Mouse (Mus musculus): ENCODE measurements around the gene Paf1.

Gene Paf1

GRCm38 (mm10) chr7:28437964-28438363 lies 45.2 kb downstream of the Paf1 start:
- DNase-seq, result no peak

GRCm38 (mm10) chr7:28438771-28439170 lies 46.0 kb downstream of the Paf1 start:
- no peak for DNase-seq

GRCm38 (mm10) chr7:28440739-28441138 lies 48.0 kb downstream of the Paf1 start:
- peak; percentile 76 for DNase-seq

DNA sequence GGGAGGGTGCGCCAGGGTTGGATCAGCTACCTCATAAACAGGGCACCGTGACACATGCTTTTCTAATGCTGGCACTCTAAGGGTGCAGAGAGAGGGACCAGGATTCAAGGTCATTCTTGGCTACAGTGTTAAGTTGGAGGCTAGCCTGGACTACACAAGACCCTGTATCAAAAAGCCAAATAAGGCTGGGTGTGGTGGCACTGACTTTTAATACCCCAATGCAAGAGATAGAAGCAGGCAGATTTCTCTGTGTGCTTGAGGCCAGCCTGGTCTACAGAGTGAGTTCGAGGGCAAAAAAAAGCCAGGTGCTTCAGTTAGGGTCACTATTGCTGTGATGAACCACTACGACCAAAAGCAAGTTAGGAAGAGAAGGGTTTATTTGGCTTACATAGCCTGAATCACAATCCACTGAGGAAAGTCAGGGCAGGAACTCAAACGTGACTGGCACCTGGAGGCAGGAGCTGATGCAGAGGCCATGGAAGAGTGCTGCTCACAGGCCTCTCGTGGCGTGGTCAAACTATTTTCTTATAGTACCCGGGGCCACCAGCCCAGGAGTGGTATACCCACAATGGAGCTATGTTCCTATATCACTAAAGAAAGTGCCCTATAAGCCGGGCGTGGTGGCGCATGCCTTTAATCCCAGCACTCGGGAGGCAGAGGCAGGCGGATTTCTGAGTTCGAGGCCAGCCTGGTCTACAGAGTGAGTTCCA lies 49.2 kb downstream of the Paf1 start:
- DNase-seq, result peak; percentile 37

DNA sequence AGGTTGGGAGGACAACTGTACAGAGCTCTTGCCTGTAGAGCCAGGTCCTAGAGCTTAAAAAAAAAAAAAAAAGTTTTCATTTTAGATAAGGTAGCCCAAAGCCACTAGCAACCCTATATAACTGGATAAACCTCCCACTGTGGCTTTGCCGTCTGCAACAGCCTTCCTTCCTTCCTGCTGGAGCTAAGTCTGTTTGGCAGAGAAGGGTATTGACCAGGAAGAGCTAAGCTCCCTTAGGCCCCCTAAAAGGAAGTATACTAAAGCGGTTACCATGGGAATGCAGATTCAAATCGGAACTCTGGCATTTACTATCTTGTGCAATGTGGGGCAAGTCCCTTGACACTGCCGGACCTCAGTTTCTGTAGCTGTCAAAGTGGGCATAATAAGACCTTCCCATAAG lies 49.9 kb downstream of the Paf1 start:
- DNase-seq, result no peak

- no peak for DNase-seq
These were observed 51.7 kb downstream of the Paf1 start for GRCm38 (mm10) chr7:28444344-28444974.

- peak; percentile 94 for DNase-seq
These were observed 53.7 kb downstream of the Paf1 start for GRCm38 (mm10) chr7:28446446-28446845.

DNA sequence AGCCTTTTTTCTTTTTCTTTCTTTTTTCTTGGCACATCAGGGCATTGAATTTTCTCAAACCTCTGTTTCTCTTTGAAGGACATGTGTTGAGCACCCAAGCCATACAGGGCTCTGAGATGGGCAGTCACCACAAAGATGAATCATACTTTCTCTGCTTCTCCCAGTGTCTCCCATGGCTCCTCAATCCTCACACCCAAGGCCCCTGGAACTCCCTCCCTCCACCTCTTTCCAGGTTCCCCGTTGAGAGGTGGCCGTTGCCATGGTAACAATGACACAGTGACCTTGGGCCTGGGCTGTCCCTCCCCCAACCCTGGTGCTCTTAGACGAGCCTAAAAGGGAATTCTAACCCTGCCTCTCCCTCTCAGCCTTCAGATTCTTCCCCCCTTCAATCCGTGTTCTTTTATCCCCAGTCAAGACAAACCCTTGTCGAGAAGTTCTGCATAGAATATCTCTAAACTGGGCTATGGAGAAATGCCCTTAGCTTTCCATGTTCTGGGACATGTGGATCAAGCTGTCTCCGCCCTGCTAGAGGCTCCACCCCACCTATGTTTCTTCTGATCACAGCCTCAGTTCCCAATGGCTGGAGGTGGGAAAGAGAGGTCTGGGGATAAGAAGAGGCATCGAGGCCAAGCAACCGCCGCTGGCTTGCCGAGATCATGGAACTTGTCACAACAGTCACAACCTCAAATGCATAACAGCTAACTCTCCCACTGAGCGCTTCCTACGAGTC lies 54.5 kb downstream of the Paf1 start:
- DNase-seq, result no peak

DNA sequence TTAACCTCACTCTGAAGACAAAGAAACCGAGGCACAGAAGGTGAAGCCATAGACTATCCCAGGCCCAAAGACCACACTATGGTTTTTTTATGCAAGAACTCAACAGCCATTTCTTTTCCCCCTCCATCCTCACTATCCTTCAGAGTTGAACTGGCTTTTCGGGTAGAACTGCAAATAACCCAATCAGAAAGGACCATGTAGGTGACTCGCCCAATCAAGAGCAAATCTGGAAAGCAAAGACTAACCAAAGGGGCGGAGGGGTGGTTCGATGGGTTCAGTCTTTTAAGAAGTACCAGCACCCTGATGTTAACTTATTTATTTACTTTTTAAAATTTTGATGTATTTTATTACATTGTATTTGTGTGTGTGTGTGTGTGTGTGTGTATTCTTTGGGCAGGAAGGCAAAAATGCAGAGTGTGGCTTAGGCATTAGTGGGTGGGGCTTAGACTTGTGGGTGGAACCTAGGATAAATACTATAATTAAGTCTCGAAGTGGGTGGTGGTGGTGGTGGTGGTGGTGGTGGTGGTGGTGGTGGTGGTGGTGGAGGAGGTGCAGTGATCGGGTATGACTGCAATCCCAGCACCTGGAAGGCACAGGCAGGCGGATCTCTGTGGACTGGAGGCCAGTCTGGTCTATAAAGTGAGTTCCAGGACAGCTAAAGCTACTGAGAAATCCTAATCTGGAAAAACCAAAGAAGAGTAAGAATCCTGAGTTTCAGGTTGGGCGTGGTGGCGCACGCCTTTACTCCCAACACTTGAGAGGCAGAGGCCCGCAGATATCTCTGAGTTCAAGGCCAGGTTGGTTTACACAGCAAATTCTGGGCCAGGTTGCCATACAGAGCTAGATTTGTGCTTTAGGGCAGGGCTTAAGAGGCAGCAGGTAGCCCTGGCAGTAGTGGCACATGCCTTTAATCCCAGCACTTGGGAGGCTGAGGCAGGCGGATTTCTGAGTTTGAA lies 55.4 kb downstream of the Paf1 start:
- no peak for DNase-seq
